Mouse (Mus musculus) stomach, embryonic 16.5 days (tissue): Measurements from ENCODE around the gene Primpol. TPM values are rescaled to one million over a fixed set of nuclear protein-coding genes. Genes with fewer than 3 reads are reported as not detected.

Experiments
- ATAC-seq: fragments of 200-750 bp; cut with Nextera tagmentation; 2 replicates; pipeline ENCODE4 v1.8.0; 2017; ENCODE audit warnings: moderate number of reproducible peaks, moderate TSS enrichment; ENCODE audit not compliant: insufficient read depth, low FRiP score
- H3K27ac ChIP-seq: fragments of 300-500 bp; sonication (generic); 2 replicates; pipeline ENCODE4 v1.5.1; 2014; ENCODE audit warnings: low read length
- H3K27me3 ChIP-seq: fragments of 300-500 bp; sonication (generic); 2 replicates; pipeline ENCODE4 v1.6.1; 2014; ENCODE audit warnings: low read length, control low read depth, mixed read lengths; ENCODE audit not compliant: control insufficient read depth, insufficient read depth
- H3K36me3 ChIP-seq: fragments of 300-500 bp; sonication (generic); 2 replicates; pipeline ENCODE4 v1.6.1; 2014; ENCODE audit warnings: low read length; ENCODE audit not compliant: control insufficient read depth, insufficient read depth
- H3K4me1 ChIP-seq: fragments of 300-500 bp; sonication (generic); 2 replicates; pipeline ENCODE4 v1.6.1; 2014; ENCODE audit warnings: low read length, control low read depth, mixed read lengths; ENCODE audit not compliant: control insufficient read depth, insufficient read depth
- H3K4me2 ChIP-seq: fragments of 300-500 bp; sonication (generic); 2 replicates; pipeline ENCODE4 v1.6.1; 2014; ENCODE audit warnings: low read depth, low read length, mixed read lengths
- H3K4me3 ChIP-seq: fragments of 300-500 bp; sonication (generic); replicated peaks from 2 replicates; pipeline ENCODE4 v1.5.1; 2014; ENCODE audit warnings: mild to moderate bottlenecking, low read length
- H3K9ac ChIP-seq: fragments of 300-500 bp; sonication (generic); 2 replicates; pipeline ENCODE4 v1.6.1; 2014; ENCODE audit warnings: low read length
- H3K9me3 ChIP-seq: fragments of 300-500 bp; sonication (generic); replicated peaks from 2 replicates; pipeline ENCODE4 v1.6.1; 2016; ENCODE audit warnings: low read length, control low read depth; ENCODE audit not compliant: control insufficient read depth
- WGBS: fragments of 180-500 bp; shearing (Covaris S2); extraction: QIAGEN DNeasy Blood & Tissue Kit; methylation state at CpG from one replicate; pipeline ENCODE4 v1.1.7; 2014; 5-methylcytosine and 5-hydroxymethylcytosine counted together
- polyA plus RNA-seq: library from polyadenylated mRNA; unstranded; fragments of >200 nt; fragmentation: Nextera tagmentation; extraction: Ambion mirVana; gene quantifications from 2 replicates; pipeline ENCODE4 v1.2.1, GENCODE M21; 2015

Primpol gene
- polyA plus RNA-seq, 1 experiment from 2014 or later: 14.6 TPM

- H3K4me1 ChIP-seq: peaks cover 11% of the 10 kb centered on the region
- no peaks in the 10 kb centered on the region for H3K9me3 ChIP-seq
- no peak overlapping the region for H3K4me3 ChIP-seq
- no peaks in the 10 kb centered on the region for H3K27me3 ChIP-seq
- no peak overlapping the region for H3K9ac ChIP-seq
- ATAC-seq: peak; percentile 60; the same call in 1 of the 2 replicates
- WGBS: 42% methylated on average over 5 of the region's 5 CpGs
- no peak overlapping the region for H3K4me2 ChIP-seq
- no peaks in the 10 kb centered on the region for H3K36me3 ChIP-seq
- no peak overlapping the region for H3K27ac ChIP-seq
These were observed 77.3 kb downstream of the Primpol start for GRCm38 (mm10) chr8:46539701-46540100.

GRCm38 (mm10) chr8:46533926-46534325, 83.1 kb downstream of the Primpol start:
- no peak for ATAC-seq
- 86% methylated on average over 7 of the region's 7 CpGs for WGBS

GRCm38 (mm10) chr8:46530541-46530940, 86.5 kb downstream of the Primpol start:
- no peak for ATAC-seq
- Histone ChIP-seq H3K36me3 (no peaks in the 10 kb centered on the region; the same call in 1 of the 2 replicates), H3K4me3 (no peak overlapping the region), H3K9ac (no peak overlapping the region), H3K27me3 (no peaks in the 10 kb centered on the region), H3K9me3 (no peaks in the 10 kb centered on the region), H3K4me2 (no peak overlapping the region), H3K4me1 (peaks cover 3% of the 10 kb centered on the region; the same call in 1 of the 2 replicates), H3K27ac (no peak overlapping the region)
- WGBS: 48% methylated on average over 4 of the region's 4 CpGs

More at GRCm38 (mm10) chr8:46533926-46534325, 83.1 kb downstream of the Primpol start:
- Histone ChIP-seq H3K4me1 (no peaks in the 10 kb centered on the region), H3K27me3 (no peaks in the 10 kb centered on the region), H3K9me3 (no peaks in the 10 kb centered on the region), H3K27ac (no peak overlapping the region), H3K36me3 (no peaks in the 10 kb centered on the region), H3K4me2 (no peak overlapping the region), H3K4me3 (no peak overlapping the region), H3K9ac (no peak overlapping the region)

- ATAC-seq: no peak
- Histone ChIP-seq H3K4me2 (no peak overlapping the region), H3K4me1 (peaks cover 3% of the 10 kb centered on the region; the same call in 1 of the 2 replicates), H3K9ac (no peak overlapping the region), H3K27me3 (no peaks in the 10 kb centered on the region), H3K9me3 (no peaks in the 10 kb centered on the region), H3K27ac (no peak overlapping the region), H3K36me3 (no peaks in the 10 kb centered on the region; the same call in 1 of the 2 replicates), H3K4me3 (no peak overlapping the region)
- WGBS: 73% methylated on average over 4 of the region's 4 CpGs
These were observed 87.5 kb downstream of the Primpol start for GRCm38 (mm10) chr8:46529508-46529907.

GRCm38 (mm10) chr8:46526821-46527220, 90.2 kb downstream of the Primpol start:
- Histone ChIP-seq H3K36me3 (no peaks in the 10 kb centered on the region; the same call in 1 of the 2 replicates), H3K4me2 (no peak overlapping the region), H3K27ac (no peak overlapping the region), H3K9me3 (no peaks in the 10 kb centered on the region), H3K27me3 (no peaks in the 10 kb centered on the region), H3K4me1 (peaks cover 3% of the 10 kb centered on the region; the same call in 1 of the 2 replicates), H3K9ac (no peak overlapping the region), H3K4me3 (no peak overlapping the region)
- no peak for ATAC-seq
- WGBS: 61% methylated on average over 10 of the region's 10 CpGs

- no peak overlapping the region for H3K4me3 ChIP-seq
- peaks cover 3% of the 10 kb centered on the region; the same call in 1 of the 2 replicates for H3K4me1 ChIP-seq
- no peaks in the 10 kb centered on the region for H3K9me3 ChIP-seq
- no peak for ATAC-seq
- H3K36me3 ChIP-seq: no peaks in the 10 kb centered on the region; the same call in 1 of the 2 replicates
- H3K27ac ChIP-seq: no peak overlapping the region
- no peaks in the 10 kb centered on the region for H3K27me3 ChIP-seq
- WGBS: 81% methylated on average over 8 of the region's 8 CpGs
- H3K9ac ChIP-seq: no peak overlapping the region
- H3K4me2 ChIP-seq: no peak overlapping the region
These were observed 90.9 kb downstream of the Primpol start for GRCm38 (mm10) chr8:46526098-46526497.

Other genes starting within 250 kb of the Primpol start
- 33.4 and 42.0 TPM in 2 replicates for gene Acsl1, start 146.2 kb downstream of the Primpol start, polyA plus RNA-seq
- gene Cenpu, start 65.2 kb downstream of the Primpol start, polyA plus RNA-seq: 11.2 and 15.1 TPM in 2 replicates
- gene Casp3, start 79 bp upstream of the Primpol start, polyA plus RNA-seq: 59.8 and 65.4 TPM in 2 replicates
- gene Irf2, start 122.5 kb upstream of the Primpol start, polyA plus RNA-seq: 18.1 and 27.5 TPM in 2 replicates